In the genomic region with DNA sequence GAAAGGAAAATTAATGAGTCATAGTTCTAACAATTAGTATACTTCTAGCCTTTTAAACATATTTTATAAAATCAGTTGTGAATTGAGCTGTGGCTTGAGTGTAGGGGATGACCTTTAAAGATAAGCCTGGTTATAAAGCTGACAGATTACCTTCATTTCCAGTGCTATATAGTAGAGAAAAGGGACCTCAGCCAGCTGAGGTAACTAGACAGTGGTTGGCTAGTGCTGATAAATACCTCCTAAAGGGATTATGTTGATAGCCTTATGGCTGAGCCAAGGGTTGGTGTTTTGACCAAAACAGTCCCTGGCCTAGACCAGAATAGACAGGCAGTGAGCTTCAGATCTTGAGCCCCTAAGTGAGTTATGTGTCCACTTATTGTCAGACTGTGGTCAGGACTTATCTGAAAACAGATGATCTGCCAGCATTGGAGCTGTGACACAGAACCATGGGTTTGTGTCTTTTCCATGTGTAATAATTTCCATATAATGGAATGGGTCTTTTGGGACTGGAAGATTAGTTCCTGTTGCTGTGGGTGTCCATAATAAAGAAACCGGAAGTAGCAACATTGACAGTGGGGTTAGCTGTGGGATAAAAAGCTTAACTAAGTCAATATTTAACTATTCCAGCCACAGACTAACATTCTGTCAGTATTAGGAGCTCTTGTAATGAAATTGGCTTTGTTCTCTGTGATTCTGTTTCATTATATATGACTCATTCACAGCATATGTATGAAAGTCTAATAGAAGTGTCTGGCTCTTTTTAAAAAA, we compare ENCODE assay signal across 18 mouse cellular contexts. TPM values are rescaled to one million over a fixed set of nuclear protein-coding genes. Genes with fewer than 3 reads are reported as not detected.
A peak's percentile ranks its signal among the peaks of the same experiment; 100 is the strongest.
DNase-seq lines count a peak whose midpoint lies in the region; ATAC-seq and TF ChIP-seq lines count a peak whose summit lies in the region.
"Had no signal": no experiment of that assay in that cellular context is flagged by ENCODE, and none has a peak within 500 bp of the region (broad histone marks: within the 10 kb centered on the region; RNA-seq: fewer than 3 reads in every experiment).

No protein-coding gene starts in this region.

- dilution Hi-C loops in CH12.LX (cut with MboI; ENCODE audit: extremely low pct_ligation_motif_present, extremely low pct_unique_long_range_greater_than_20kb, low sequenced_read_pairs) = no loop called here

- 0 out of 2 replicates have a peak, but pooled peaks have one; percentile 25 for ATAC-seq in common myeloid progenitor, adult 5-6 weeks (replicated peaks; ENCODE audit: low read depth, poor library complexity, severe bottlenecking)
- ATAC-seq in megakaryocyte-erythroid progenitor cell, adult 5-6 weeks (replicated peaks; ENCODE audit: low FRiP score, low TSS enrichment, poor library complexity, severe bottlenecking) = peak; percentile 77
- no peak for ATAC-seq in granulocyte monocyte progenitor cell, adult 5-6 weeks (replicated peaks; ENCODE audit: poor library complexity, severe bottlenecking)
- no peak for ATAC-seq in kidney, embryonic 15.5 days (replicated peaks; ENCODE audit: low FRiP score)
- ATAC-seq: forebrain, embryonic 16.5 days; hindbrain, embryonic 16.5 days; midbrain, embryonic 13.5 days had no signal

- H3K4me3 ChIP-seq in kidney, adult 2 months (ENCODE audit: insufficient read depth, low read depth, low read length) = no peak overlapping the region
- H3K4me3 ChIP-seq in CH12.LX (replicated peaks in 1 of 3; ENCODE audit: low read depth in 2 of 3, low read length in 2 of 3, poor library complexity in 1 of 3) = no peak overlapping the region
- H3K4me3 ChIP-seq in kidney, embryonic 15.5 days (replicated peaks) = no peak overlapping the region
- H3K4me3 ChIP-seq: heart, embryonic 10.5 days; midbrain, embryonic 13.5 days had no signal

- WGBS in kidney, adult 2 months = 9% methylated on average over 1 of the region's 1 CpGs
- 60% methylated on average over 1 of the region's 1 CpGs for WGBS in kidney, embryonic 15.5 days

- DNase-seq in kidney, adult 2 months = peak; percentile 30
- no peak for DNase-seq in kidney, adult 8-10 months
- peak; percentile 17 for DNase-seq in CH12.LX (ENCODE audit: extremely low read depth)
- no peak for DNase-seq in cerebellum, adult 11 months
- DNase-seq: cerebellum, adult 2 months; gastrocnemius, postnatal 10 days; kidney, postnatal 10 days; lung, adult 18-20 months; lung, postnatal 36 days; thymus, postnatal 4 days had no signal

- no peak for TF ChIP-seq RAD21 in CH12.LX (IDR thresholded peaks at IDR 0.05; ENCODE audit: low read depth, low read length)

- no peak overlapping the region for H3K9ac ChIP-seq in CH12.LX (ENCODE audit: insufficient read depth, low read depth)
- no peak overlapping the region for H3K9ac ChIP-seq in kidney, embryonic 15.5 days
- H3K9ac ChIP-seq: midbrain, embryonic 13.5 days had no signal

- peaks cover 5% of the 10 kb centered on the region for H3K79me2 ChIP-seq in CH12.LX (replicated peaks; ENCODE audit: control insufficient read depth, extremely low read depth, insufficient read depth, poor library complexity, severe bottlenecking)

- H3K27ac ChIP-seq in kidney, adult 2 months (ENCODE audit: insufficient read depth, low read depth, low read length) = peak overlapping the region; percentile 68
- no peak overlapping the region for H3K27ac ChIP-seq in CH12.LX (ENCODE audit: insufficient read depth, low read depth)
- no peak overlapping the region for H3K27ac ChIP-seq in kidney, embryonic 15.5 days
- H3K27ac ChIP-seq: heart, embryonic 10.5 days; midbrain, embryonic 13.5 days had no signal

- peaks cover 22% of the 10 kb centered on the region for H3K4me1 ChIP-seq in kidney, adult 2 months (ENCODE audit: control insufficient read depth, insufficient read depth, low read length)
- peaks cover 0 to 23% of the 10 kb centered on the region in 2 experiments; a peak in 2 of 4 replicates for H3K4me1 ChIP-seq in CH12.LX (ENCODE audit: control insufficient read depth in 1 of 2, insufficient read depth in 2 of 2)
- H3K4me1 ChIP-seq in kidney, embryonic 15.5 days = peaks cover 19% of the 10 kb centered on the region; the same call in 1 of the 2 replicates

- TF ChIP-seq CTCF in kidney, adult 2 months (conservative IDR thresholded peaks at IDR 0.05; ENCODE audit: insufficient read depth, insufficient read length, low read depth, low read length) = no peak
- no peak for TF ChIP-seq CTCF in CH12.LX (conservative IDR thresholded peaks at IDR 0.05 in 1 of 2, IDR thresholded peaks at IDR 0.05 in 1 of 2; ENCODE audit: low read depth in 2 of 2, low read length in 2 of 2)

- H3K9me3 ChIP-seq in CH12.LX (replicated peaks; ENCODE audit: low read length) = no peaks in the 10 kb centered on the region
- no peaks in the 10 kb centered on the region for H3K9me3 ChIP-seq in kidney, embryonic 15.5 days (replicated peaks)
- H3K9me3 ChIP-seq: heart, embryonic 10.5 days; midbrain, embryonic 13.5 days had no signal

- TF ChIP-seq EP300 in CH12.LX (IDR thresholded peaks at IDR 0.05; ENCODE audit: low read length) = 0 out of 2 replicates have a peak, but pooled peaks have one; percentile 30

- H3K27me3 ChIP-seq in kidney, adult 2 months (replicated peaks; ENCODE audit: control insufficient read depth, insufficient read depth, low read length) = no peaks in the 10 kb centered on the region
- H3K27me3 ChIP-seq in CH12.LX (replicated peaks) = no peaks in the 10 kb centered on the region
- no peaks in the 10 kb centered on the region for H3K27me3 ChIP-seq in kidney, embryonic 15.5 days
- H3K27me3 ChIP-seq: midbrain, embryonic 13.5 days had no signal

- H3K4me2 ChIP-seq in CH12.LX (ENCODE audit: insufficient read depth, low read depth, poor library complexity, severe bottlenecking) = no peak overlapping the region
- H3K4me2 ChIP-seq in kidney, embryonic 15.5 days = no peak overlapping the region
- H3K4me2 ChIP-seq: midbrain, embryonic 13.5 days had no signal

- no peak for TF ChIP-seq POLR2A in kidney, adult 2 months (IDR thresholded peaks at IDR 0.05; ENCODE audit: low read depth, low read length)
- TF ChIP-seq POLR2A in CH12.LX (IDR thresholded peaks at IDR 0.05; ENCODE audit: low read depth, low read length) = no peak

- in situ Hi-C loops in CH12.LX (cut with MboI; ENCODE audit: low pct_ligation_motif_present, low pct_unique_long_range_greater_than_20kb, low sequenced_read_pairs) = no loop called here

- H3K36me3 ChIP-seq in kidney, adult 2 months (ENCODE audit: control insufficient read depth, insufficient read depth, low read length) = no peaks in the 10 kb centered on the region; the same call in 1 of the 2 replicates
- H3K36me3 ChIP-seq in CH12.LX (replicated peaks in 1 of 2; ENCODE audit: control insufficient read depth in 1 of 2, insufficient read depth in 1 of 2, low read length in 1 of 2) = peaks cover 3 to 25% of the 10 kb centered on the region in 2 experiments
- H3K36me3 ChIP-seq in kidney, embryonic 15.5 days = peaks cover 5% of the 10 kb centered on the region; the same call in 1 of the 2 replicates

TF ChIP-seq in CH12.LX, 34 proteins besides CTCF, POLR2A, EP300 and RAD21:
- TF ChIP-seq NRF1 (IDR thresholded peaks at IDR 0.05; ENCODE audit: low read depth, low read length) (no peak), ETS1 (conservative IDR thresholded peaks at IDR 0.05; ENCODE audit: low read depth, low read length) (no peak), CHD2 (IDR thresholded peaks at IDR 0.05; ENCODE audit: low read length) (no peak), TBP (conservative IDR thresholded peaks at IDR 0.05; ENCODE audit: low read depth, low read length) (no peak), PAX5 (IDR thresholded peaks at IDR 0.05; ENCODE audit: low read length) (no peak), GABPA (IDR thresholded peaks at IDR 0.05; ENCODE audit: insufficient replicate concordance, low read depth, low read length) (no peak), UBTF (IDR thresholded peaks at IDR 0.05; ENCODE audit: low read depth, low read length) (no peak), MEF2A (IDR thresholded peaks at IDR 0.05; ENCODE audit: borderline replicate concordance, low read depth, low read length) (no peak), ZKSCAN1 (IDR thresholded peaks at IDR 0.05; ENCODE audit: borderline replicate concordance, low read depth, low read length) (no peak), SIN3A (IDR thresholded peaks at IDR 0.05; ENCODE audit: low read length) (no peak), HCFC1 (IDR thresholded peaks at IDR 0.05; ENCODE audit: low read depth, low read length) (no peak), USF2 (conservative IDR thresholded peaks at IDR 0.05; ENCODE audit: low read depth, low read length) (no peak), MYC (IDR thresholded peaks at IDR 0.05; ENCODE audit: low read depth, low read length) (no peak), SMC3 (IDR thresholded peaks at IDR 0.05; ENCODE audit: low read depth, low read length) (no peak), MAX (IDR thresholded peaks at IDR 0.05; ENCODE audit: low read length) (no peak)

RNA-seq across cellular contexts. Expression of gene Rabep1, which starts 29.5 kb away (rescaled TPM):
- polyA plus RNA-seq in kidney, adult 2 months (2012; rRNA removed) = 3.7 and 4.7 TPM in 2 replicates
- total RNA-seq in CH12.LX (2012; rRNA removed) (22.3 and 23.8 TPM in 2 replicates), CH12.LX (2014; rRNA removed) (26.1 and 33.4 TPM in 2 replicates)
- 28.3 and 34.7 TPM in 2 replicates for polyA plus RNA-seq in CH12.LX (2012; ENCODE audit: insufficient read length, low read depth)
- 63.2 and 68.4 TPM in 2 replicates for total RNA-seq in common myeloid progenitor, adult 5-6 weeks (2017)
- 27.3 and 29.6 TPM in 2 replicates for total RNA-seq in megakaryocyte-erythroid progenitor cell, adult 5-6 weeks (2014; fragmentation: Nextera tagmentation)
- 72.8 and 75.8 TPM in 2 replicates for total RNA-seq in megakaryocyte-erythroid progenitor cell, adult 5-6 weeks (2017)
- total RNA-seq in granulocyte monocyte progenitor cell, adult 5-6 weeks (2014; fragmentation: Nextera tagmentation) = 20.4 and 22.5 TPM in 2 replicates
- total RNA-seq in granulocyte monocyte progenitor cell, adult 5-6 weeks (2017) = 32.1 and 36.9 TPM in 2 replicates
- 36.5 and 36.8 TPM in 2 replicates for polyA plus RNA-seq in kidney, embryonic 15.5 days (2015; fragmentation: Nextera tagmentation; extraction: Ambion mirVana)

Comparison
In these comparisons a context has a peak if more than half of its experiments do, and no peak if none do; other contexts are left out.
1. DNase-seq: peak in kidney, adult 2 months (single experiment) and CH12.LX (single experiment); none in kidney, adult 8-10 months (0 of 2) and cerebellum, adult 11 months (single experiment).
2. ATAC-seq: peak in common myeloid progenitor, adult 5-6 weeks (single experiment) and megakaryocyte-erythroid progenitor cell, adult 5-6 weeks (single experiment); none in granulocyte monocyte progenitor cell, adult 5-6 weeks (single experiment) and kidney, embryonic 15.5 days (single experiment).